Mouse (Mus musculus) embryo, embryonic 9.5 days (tissue): ENCODE measurements around the gene Olfr235.
"Not testable (repeated sequence)": the region's sequence is repeated elsewhere in the genome, so short reads cannot be mapped to it uniquely, and the experiment has no call there.

Experiments
- DNase-seq: peaks from one replicate; pipeline ENCODE4 v3.0.0-alpha.2; 2017; ENCODE audit errors: extremely low spot score

Gene Olfr235

DNA sequence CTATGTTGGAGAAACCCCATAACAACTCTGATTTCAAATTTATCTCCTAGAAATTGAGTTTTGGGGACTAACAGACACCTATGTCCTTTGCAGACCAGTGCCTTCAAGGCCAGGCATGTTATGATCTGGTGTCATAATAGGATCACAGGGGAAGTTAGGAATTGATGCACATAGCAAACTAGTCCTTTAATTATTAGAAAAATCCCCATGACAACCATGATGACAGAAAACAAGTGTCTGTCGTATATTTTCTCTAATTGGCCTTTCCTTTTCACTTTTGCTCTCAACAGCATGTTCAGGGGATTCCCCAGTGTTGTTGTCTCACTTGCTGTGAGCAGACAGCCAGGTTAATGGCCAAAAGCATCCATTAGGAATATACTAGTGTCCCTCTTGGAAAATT, at the start of gene Olfr235:
Gene Olfr235, plus strand, starts transcription at position 301 of the 400 bp plus-strand sequence.
- DNase-seq = no peak

DNA sequence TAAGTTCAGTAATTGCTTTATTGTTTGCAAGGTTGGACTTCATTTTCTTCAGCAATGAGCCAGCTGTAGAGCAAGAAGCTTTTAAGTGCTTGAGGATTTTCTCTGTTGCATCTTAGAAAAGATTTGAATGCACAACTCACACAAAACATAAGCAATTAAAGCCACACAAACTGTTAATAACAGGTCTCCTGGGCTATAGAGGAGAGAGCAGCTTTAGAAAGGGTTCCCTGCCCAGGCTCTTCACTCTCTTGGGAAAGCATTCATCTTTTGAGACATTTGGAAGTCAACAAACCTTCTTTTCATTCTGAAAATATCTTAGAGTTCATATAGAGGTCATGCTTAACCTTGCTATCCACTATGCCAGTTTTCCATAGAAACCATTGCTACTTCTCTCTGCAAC, 28.3 kb upstream of the Olfr235 start, which contains the start of gene Olfr1432:
Gene Olfr1432, minus strand, starts transcription at position 101 of the 400 bp plus-strand sequence.
- DNase-seq = not testable (repeated sequence)

DNA sequence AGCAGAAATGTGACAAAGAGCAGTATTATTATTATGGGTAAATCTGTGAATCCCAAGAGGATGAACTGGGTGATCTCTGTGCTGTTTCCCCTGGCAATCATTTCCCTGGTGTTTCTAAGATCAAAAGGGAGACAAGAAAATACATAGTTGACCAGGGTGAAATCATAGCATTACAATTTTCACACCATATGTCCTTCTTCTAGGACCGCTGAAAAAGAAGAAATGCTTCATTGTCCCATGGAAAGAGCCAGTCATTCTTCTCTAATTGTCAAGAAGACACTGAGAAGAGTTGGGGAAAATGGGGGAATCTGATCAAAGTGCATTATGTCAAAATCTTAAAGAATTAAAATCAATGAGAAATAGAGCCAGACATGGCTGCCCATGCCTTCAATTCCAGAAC, 19.3 kb upstream of the Olfr235 start, which contains the start of gene Olfr262:
Gene Olfr262, minus strand, starts transcription at position 101 of the 400 bp plus-strand sequence.
- no peak for DNase-seq

DNA sequence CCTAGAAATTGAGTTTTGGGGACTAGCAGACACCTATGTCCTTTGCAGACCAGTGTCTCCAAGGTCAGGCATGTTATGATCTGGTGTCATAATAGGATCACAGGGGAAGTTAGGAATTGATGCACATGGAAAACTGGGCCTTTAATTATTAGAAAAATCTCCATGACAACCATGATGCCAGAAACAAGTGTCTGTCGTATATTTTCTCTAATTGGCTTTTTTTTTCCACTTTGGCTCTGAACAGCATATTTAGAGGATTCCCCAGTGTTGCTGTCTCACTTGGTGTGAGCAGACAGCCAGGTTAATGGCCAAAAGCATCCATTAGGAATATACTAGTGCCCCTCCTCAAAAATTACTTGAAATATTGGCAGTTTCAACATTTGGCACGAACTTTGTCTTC, 18.7 kb downstream of the Olfr235 start, which contains the start of gene Olfr1434:
Gene Olfr1434, plus strand, starts transcription at position 301 of the 400 bp plus-strand sequence.
- no peak for DNase-seq

DNA sequence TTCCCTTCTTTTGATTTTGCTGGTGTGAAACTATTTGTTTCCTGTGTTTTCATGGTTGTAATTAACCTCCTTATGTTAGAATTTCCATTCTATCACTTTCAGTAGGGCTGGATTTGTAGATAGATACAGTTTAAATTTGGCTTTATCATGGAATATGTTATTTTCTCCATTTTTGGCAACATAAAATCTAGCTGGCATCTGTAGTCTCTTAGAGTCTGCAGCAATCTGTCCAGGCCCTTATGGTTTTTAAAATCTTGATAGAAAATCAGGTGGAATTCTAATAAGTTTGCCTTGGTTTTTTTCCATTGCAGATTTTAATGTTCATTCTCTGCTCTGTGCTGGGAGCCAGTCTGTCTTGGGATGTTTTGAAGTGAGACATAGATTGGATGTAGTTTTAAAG, 32.1 kb downstream of the Olfr235 start:
- no peak for DNase-seq

DNA sequence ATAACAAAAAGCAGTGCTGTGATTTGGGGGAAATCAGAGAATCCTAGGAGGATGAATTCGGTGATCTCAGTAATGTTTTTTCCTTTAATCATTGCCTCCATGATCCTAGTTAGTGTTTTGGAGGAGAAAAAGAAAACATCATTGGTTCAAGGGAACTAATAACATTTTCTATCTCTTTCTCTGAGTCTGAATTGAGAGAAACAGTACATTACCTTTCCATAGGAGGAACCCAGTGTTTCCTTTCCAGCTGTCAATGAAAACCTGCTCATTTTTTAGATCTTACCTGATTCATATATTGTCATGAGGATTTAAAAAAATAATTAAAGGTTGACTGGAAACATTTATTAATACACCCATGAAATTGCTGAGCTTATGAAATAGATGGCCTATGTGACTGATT, 38.2 kb downstream of the Olfr235 start, which contains the start of gene Olfr1436:
Gene Olfr1436, minus strand, starts transcription at position 101 of the 400 bp plus-strand sequence.
- not testable (repeated sequence) for DNase-seq
